Mouse (Mus musculus) brain, embryonic 14.5 days (tissue): ENCODE results near the gene Mbnl2. TPM values are rescaled to one million over a fixed set of nuclear protein-coding genes. Genes with fewer than 3 reads are reported as not detected.

Experiments used
- DNase-seq: peaks from one replicate; pipeline ENCODE4 v3.0.0-alpha.2; 2011; ENCODE audit warnings: low read depth
- CTCF ChIP-seq: fragments of 200-500 bp; IDR thresholded peaks from 2 replicates; pipeline ENCODE4 v1.5.1; 2012; ENCODE audit warnings: inconsistent platforms, mild to moderate bottlenecking, moderate library complexity, borderline replicate concordance; ENCODE audit not compliant: insufficient read depth, insufficient read length; ENCODE audit errors: extremely low read depth
- POLR2A ChIP-seq: fragments of 200-500 bp; IDR thresholded peaks from 2 replicates; pipeline ENCODE4 v1.6.1; 2012; ENCODE audit warnings: mild to moderate bottlenecking, inconsistent platforms, borderline replicate concordance; ENCODE audit not compliant: poor library complexity, insufficient read depth, insufficient read length, severe bottlenecking; ENCODE audit errors: extremely low read depth
- polyA plus RNA-seq: library from polyadenylated mRNA; depleted of rRNA; stranded (reverse); fragments of >200 nt; gene quantifications from 2 replicates; pipeline ENCODE4 v1.2.3, GENCODE M21; 2012

The Mbnl2 gene
- polyA plus RNA-seq, 1 experiment = 20.2 TPM

- no peak for TF ChIP-seq CTCF
- no peak for TF ChIP-seq POLR2A
- DNase-seq = no peak
These were observed 17.2 kb downstream of the Mbnl2 start for GRCm38 (mm10) chr14:120292617-120293195.

DNA sequence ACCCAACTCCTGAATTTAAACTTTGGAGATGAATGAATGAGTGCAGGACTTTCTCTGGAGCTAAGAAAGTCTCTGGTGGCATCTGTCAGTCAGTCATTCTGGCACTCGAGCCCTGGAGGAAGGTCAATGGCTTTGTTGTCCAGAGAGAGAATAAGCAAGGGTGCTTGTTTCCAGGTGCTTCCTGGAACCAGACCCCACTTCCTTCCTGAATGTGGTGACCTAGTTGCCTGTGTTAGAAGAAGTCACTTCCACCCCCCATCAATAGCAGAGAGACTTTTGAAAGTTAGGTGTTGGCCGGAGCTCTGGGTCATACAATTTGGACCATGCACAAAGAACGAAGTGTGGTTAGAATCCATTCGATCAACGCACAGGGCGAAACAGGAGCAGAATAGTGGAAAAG is 19.0 kb downstream of the Mbnl2 start:
- no peak for TF ChIP-seq POLR2A
- no peak for TF ChIP-seq CTCF
- DNase-seq = no peak

GRCm38 (mm10) chr14:120295355-120296220 is 20.1 kb downstream of the Mbnl2 start:
- TF ChIP-seq CTCF (no peak), POLR2A (no peak)
- no peak for DNase-seq

GRCm38 (mm10) chr14:120296231-120297006 is 20.9 kb downstream of the Mbnl2 start:
- TF ChIP-seq CTCF = no peak
- no peak for TF ChIP-seq POLR2A
- DNase-seq = no peak

DNA sequence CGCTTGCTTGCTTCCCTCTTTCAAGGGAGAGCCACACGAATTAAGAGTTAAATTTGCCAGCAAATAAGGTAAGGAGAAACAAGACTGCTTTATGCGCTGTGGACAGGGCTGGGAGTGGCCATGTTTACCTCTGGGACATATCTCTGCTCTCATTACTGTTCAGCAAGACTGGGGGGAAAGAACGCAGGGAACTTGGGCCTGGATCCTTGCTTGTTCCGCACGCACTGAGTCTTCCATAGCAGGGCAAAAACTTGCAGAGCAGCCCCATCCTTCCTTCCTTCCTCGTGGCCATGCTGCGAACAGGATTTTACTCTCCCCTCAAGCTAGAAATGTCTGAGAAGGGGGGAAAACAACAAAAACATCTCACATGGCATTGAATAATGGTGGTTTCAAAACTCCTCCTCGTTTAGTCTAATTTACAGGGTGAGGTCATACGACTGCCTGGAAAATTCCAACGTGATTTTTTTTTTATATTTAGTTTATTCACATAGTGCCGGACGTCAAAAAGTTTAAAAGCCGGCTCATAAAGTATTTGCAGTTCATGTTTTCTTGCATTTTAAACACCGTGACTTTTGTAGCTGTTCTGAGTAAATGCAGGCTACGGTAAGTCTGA is 21.8 kb downstream of the Mbnl2 start:
- DNase-seq = no peak
- TF ChIP-seq POLR2A (no peak), CTCF (no peak)

DNA sequence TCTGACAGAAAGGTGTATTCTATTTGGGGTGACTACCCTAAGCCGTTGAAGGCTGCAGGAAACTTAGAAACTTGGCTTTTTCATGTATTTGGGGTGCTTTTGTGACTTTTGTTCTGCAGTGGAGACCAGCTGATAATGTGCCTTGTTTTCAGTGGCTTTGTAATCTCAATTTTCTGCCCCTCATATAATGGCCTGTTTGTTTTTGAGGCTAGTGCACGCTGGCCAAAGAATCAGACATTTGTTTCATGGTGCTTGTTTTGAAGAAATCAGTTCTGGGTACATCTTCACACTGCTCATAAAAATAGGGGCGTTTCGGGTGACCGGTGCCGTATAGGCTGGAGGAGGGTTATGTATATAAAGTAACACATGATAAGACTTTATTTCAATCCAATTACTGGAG is 22.4 kb downstream of the Mbnl2 start:
- no peak for DNase-seq
- TF ChIP-seq CTCF (no peak), POLR2A (no peak)

- no peak for DNase-seq
These were observed 23.0 kb downstream of the Mbnl2 start for GRCm38 (mm10) chr14:120298439-120298838.

DNA sequence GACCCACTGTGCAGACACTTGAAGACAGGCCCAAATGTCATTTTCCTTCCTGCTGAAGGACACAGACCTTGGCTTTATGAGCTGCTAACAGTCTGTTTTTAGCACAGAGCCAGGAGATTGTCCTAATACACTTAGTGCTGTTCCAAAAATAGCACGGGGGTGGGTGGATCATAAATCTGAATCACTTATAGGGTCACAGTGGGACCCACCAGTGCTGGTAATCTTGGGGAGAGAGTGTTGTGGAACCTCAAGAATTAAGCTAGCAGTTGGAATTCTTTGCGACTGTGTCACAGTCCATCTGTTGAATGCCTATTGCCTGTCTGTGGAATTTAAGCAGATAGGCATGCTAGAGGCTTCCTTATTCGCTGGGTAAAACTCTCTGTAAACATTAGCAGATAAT is 24.2 kb downstream of the Mbnl2 start:
- TF ChIP-seq POLR2A (no peak), CTCF (no peak)
- DNase-seq = no peak

More at GRCm38 (mm10) chr14:120298439-120298838, 23.0 kb downstream of the Mbnl2 start:
- TF ChIP-seq POLR2A = no peak
- no peak for TF ChIP-seq CTCF

DNA sequence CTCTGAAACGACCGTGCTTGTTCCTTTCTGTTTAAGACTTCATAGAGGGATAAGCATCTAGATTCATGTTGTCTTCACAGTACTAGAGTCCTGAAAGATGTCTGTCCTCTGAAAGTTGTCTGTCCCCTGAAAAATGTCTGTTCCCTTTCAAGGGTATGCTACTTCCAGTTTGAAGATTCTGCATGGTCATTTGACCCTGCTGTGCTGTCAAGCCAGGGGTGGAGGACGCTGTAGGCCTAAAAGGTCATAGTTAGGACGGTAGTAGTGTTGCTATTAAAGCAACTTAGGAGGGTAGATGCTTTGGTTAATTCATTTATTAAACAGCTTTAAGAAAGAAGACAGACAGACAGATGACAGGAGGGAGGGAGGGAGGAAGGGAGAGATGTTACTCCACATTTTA is 24.7 kb downstream of the Mbnl2 start:
- TF ChIP-seq CTCF (no peak), POLR2A (no peak)
- DNase-seq = no peak

DNA sequence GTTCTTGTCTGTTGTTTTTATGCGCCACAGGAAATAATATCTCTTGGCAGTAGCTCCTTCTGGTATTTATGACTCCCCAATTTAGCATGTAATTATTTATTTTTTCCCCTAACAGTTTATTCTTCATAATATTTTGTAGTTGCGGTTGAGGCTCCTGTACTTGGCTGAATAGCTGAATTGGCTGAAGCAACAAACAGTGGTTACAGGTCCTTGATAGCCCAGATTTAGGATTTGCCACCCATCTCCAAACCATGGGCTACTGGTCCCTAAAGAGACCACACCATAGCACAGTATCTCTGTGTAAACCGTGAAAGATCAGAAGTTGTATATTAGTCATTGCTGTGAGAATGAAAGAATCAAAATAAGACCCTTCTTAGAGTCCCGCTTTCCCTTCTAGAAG is 25.3 kb downstream of the Mbnl2 start:
- TF ChIP-seq POLR2A (no peak), CTCF (no peak)
- no peak for DNase-seq
